Mouse (Mus musculus): ENCODE results near the gene Marco. TPM values are rescaled to one million over a fixed set of nuclear protein-coding genes. Genes with fewer than 3 reads are reported as not detected.

Gene Marco
- not detected for total RNA-seq (2021)
- long read RNA-seq, experiment 1: 0 reads
- long read RNA-seq, experiment 2: 0 reads

- no peak for DNase-seq (ENCODE audit: low spot score)
Measured at GRCm38 (mm10) chr1:120504924-120505323, at the start of gene Marco. Gene Marco (minus strand): TSS chr1:120505024.

- no peak for DNase-seq (ENCODE audit: low spot score)
Measured at GRCm38 (mm10) chr1:120539506-120540029, 34.7 kb upstream of the Marco start.

GRCm38 (mm10) chr1:120536998-120537397 lies 32.2 kb upstream of the Marco start:
- no peak for DNase-seq (ENCODE audit: low spot score)

- no peak for DNase-seq (ENCODE audit: low spot score)
Measured at GRCm38 (mm10) chr1:120535919-120536318, 31.1 kb upstream of the Marco start.

- no peak for DNase-seq (ENCODE audit: low spot score)
Measured at GRCm38 (mm10) chr1:120532321-120532916, 27.6 kb upstream of the Marco start.

GRCm38 (mm10) chr1:120531770-120532169 lies 26.9 kb upstream of the Marco start:
- no peak for DNase-seq (ENCODE audit: low spot score)

GRCm38 (mm10) chr1:120529881-120530280 lies 25.1 kb upstream of the Marco start:
- no peak for DNase-seq (ENCODE audit: low spot score)

GRCm38 (mm10) chr1:120517618-120518017 lies 12.8 kb upstream of the Marco start:
- no peak for DNase-seq (ENCODE audit: low spot score)

- DNase-seq (ENCODE audit: low spot score): no peak
Measured at GRCm38 (mm10) chr1:120510311-120510710, 5.5 kb upstream of the Marco start.

GRCm38 (mm10) chr1:120508976-120509375 lies 4.2 kb upstream of the Marco start:
- no peak for DNase-seq (ENCODE audit: low spot score)

GRCm38 (mm10) chr1:120504046-120504710 lies 646 bp downstream of the Marco start:
- no peak for DNase-seq (ENCODE audit: low spot score)

GRCm38 (mm10) chr1:120501496-120501895 lies 3.3 kb downstream of the Marco start:
- no peak for DNase-seq (ENCODE audit: low spot score)

- DNase-seq (ENCODE audit: low spot score): no peak
Measured at GRCm38 (mm10) chr1:120498036-120498435, 6.8 kb downstream of the Marco start.

GRCm38 (mm10) chr1:120480937-120481336 lies 23.9 kb downstream of the Marco start:
- no peak for DNase-seq (ENCODE audit: low spot score)

- DNase-seq (ENCODE audit: low spot score): no peak
Measured at GRCm38 (mm10) chr1:120474825-120475224, 30.0 kb downstream of the Marco start.

GRCm38 (mm10) chr1:120468891-120469290 lies 35.9 kb downstream of the Marco start:
- peak; percentile 12 for DNase-seq (ENCODE audit: low spot score)

GRCm38 (mm10) chr1:120467323-120467722 lies 37.5 kb downstream of the Marco start:
- no peak for DNase-seq (ENCODE audit: low spot score)

- no peak for DNase-seq (ENCODE audit: low spot score)
Measured at GRCm38 (mm10) chr1:120466751-120467150, 38.1 kb downstream of the Marco start.

GRCm38 (mm10) chr1:120459032-120459431 lies 45.8 kb downstream of the Marco start:
- no peak for DNase-seq (ENCODE audit: low spot score)

GRCm38 (mm10) chr1:120458524-120458923 lies 46.3 kb downstream of the Marco start:
- no peak for DNase-seq (ENCODE audit: low spot score)

GRCm38 (mm10) chr1:120451486-120452270 lies 53.1 kb downstream of the Marco start:
- DNase-seq (ENCODE audit: low spot score): no peak

GRCm38 (mm10) chr1:120449662-120450061 lies 55.2 kb downstream of the Marco start:
- DNase-seq (ENCODE audit: low spot score): no peak

All from gastrocnemius, adult 18-20 months (tissue).